Mouse (Mus musculus): ENCODE data around the gene Tfdp1.

Gene Tfdp1

DNA sequence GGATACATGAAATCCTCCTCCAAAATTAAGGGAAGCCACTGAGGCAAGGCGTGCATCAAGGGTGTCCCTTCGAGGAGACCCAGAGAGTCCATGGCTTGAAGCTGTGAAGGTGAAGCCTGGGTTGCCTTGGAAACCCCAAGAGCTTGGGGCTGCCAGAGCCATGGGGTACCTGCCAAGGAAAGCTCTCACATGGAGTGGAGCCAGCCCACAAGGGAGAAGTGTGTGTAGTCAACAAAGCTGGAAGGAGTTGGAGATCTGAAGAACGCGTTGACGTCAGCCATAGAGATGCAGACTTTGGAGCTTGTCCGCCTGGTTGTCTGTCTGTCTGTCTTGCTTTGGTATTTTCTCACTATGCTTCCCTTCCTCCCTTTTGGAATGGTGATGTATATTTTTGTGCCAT lies 82.4 kb downstream of the Tfdp1 start:
- no peak for DNase-seq

DNA sequence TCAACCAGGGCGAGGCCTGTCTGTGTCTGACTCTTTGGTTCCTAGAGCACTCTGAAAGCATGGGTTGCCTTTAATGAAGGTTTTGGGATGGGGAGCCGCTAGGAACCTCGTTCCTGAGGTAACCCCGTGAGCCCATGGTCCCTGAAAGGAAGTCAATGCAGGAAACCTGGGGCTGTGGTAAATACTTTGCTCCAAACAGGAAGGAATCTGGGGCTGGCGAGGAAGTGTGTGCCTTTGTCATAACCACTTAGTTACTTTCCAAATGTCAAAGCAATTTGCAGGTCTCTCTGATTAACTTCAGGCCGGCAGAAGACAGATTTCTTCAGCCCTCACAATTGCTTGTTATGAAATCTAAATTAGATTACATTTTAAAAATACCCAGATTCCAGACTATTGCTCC lies 88.8 kb downstream of the Tfdp1 start:
- peak; percentile 29 to 39 for DNase-seq

Data from kidney, postnatal 36 days (tissue).